Mouse (Mus musculus): ENCODE data around the gene Kansl1. TPM values are rescaled to one million over a fixed set of nuclear protein-coding genes. Genes with fewer than 3 reads are reported as not detected.

Kansl1 gene
- polyA plus RNA-seq, 1 experiment from 2014 or later = 35.4 TPM

- H3K9me3 ChIP-seq (ENCODE audit: control insufficient read depth, low read length) = no peaks in the 10 kb centered on the region
- no peaks in the 10 kb centered on the region for H3K36me3 ChIP-seq (ENCODE audit: control insufficient read depth, insufficient read depth, low read length)
- no peak overlapping the region for H3K4me2 ChIP-seq (ENCODE audit: low read depth, low read length, severe bottlenecking)
- 87% methylated on average over 3 of the region's 3 CpGs for WGBS
- H3K27ac ChIP-seq (ENCODE audit: low read depth, low read length) = no peak overlapping the region
- ATAC-seq (replicated peaks; ENCODE audit: low FRiP score) (no peak), DNase-seq (ENCODE audit: low spot score) (no peak)
- H3K27me3 ChIP-seq (ENCODE audit: control insufficient read depth, insufficient read depth, low read length) = no peaks in the 10 kb centered on the region
- no peak overlapping the region for H3K4me3 ChIP-seq (ENCODE audit: low read depth, low read length)
- no peak overlapping the region for H3K9ac ChIP-seq (ENCODE audit: low read length)
- 0 out of 2 replicates have a peak, but pooled peaks cover 5% of the 10 kb centered on the region for H3K4me1 ChIP-seq (replicated peaks; ENCODE audit: control insufficient read depth, insufficient read depth, low read length)
Measured at GRCm38 (mm10) chr11:104317631-104318030, 151.0 kb downstream of the Kansl1 start.

- DNase-seq (ENCODE audit: low spot score) (no peak), ATAC-seq (replicated peaks; ENCODE audit: low FRiP score) (no peak)
- Histone ChIP-seq H3K9ac (ENCODE audit: low read length) (no peak overlapping the region), H3K4me1 (replicated peaks; ENCODE audit: control insufficient read depth, insufficient read depth, low read length) (0 out of 2 replicates have a peak, but pooled peaks cover 5% of the 10 kb centered on the region), H3K27ac (ENCODE audit: low read depth, low read length) (no peak overlapping the region), H3K4me3 (ENCODE audit: low read depth, low read length) (no peak overlapping the region), H3K36me3 (ENCODE audit: control insufficient read depth, insufficient read depth, low read length) (no peaks in the 10 kb centered on the region), H3K4me2 (ENCODE audit: low read depth, low read length, severe bottlenecking) (no peak overlapping the region), H3K27me3 (ENCODE audit: control insufficient read depth, insufficient read depth, low read length) (no peaks in the 10 kb centered on the region), H3K9me3 (ENCODE audit: control insufficient read depth, low read length) (no peaks in the 10 kb centered on the region)
- WGBS = 79% methylated on average over 16 of the region's 16 CpGs
Measured at GRCm38 (mm10) chr11:104316685-104317400, 151.8 kb downstream of the Kansl1 start.

GRCm38 (mm10) chr11:104315703-104316102 is 153.0 kb downstream of the Kansl1 start:
- H3K27me3 ChIP-seq (ENCODE audit: control insufficient read depth, insufficient read depth, low read length) = no peaks in the 10 kb centered on the region
- H3K4me2 ChIP-seq (ENCODE audit: low read depth, low read length, severe bottlenecking) = no peak overlapping the region
- no peak for ATAC-seq (replicated peaks; ENCODE audit: low FRiP score)
- H3K9me3 ChIP-seq (ENCODE audit: control insufficient read depth, low read length) = no peaks in the 10 kb centered on the region
- H3K4me1 ChIP-seq (replicated peaks; ENCODE audit: control insufficient read depth, insufficient read depth, low read length) = 0 out of 2 replicates have a peak, but pooled peaks cover 5% of the 10 kb centered on the region
- peak; percentile 94 for DNase-seq (ENCODE audit: low spot score)
- WGBS = 5% methylated on average over 6 of the region's 6 CpGs
- no peak overlapping the region for H3K27ac ChIP-seq (ENCODE audit: low read depth, low read length)
- no peak overlapping the region for H3K9ac ChIP-seq (ENCODE audit: low read length)
- H3K4me3 ChIP-seq (ENCODE audit: low read depth, low read length) = no peak overlapping the region
- H3K36me3 ChIP-seq (ENCODE audit: control insufficient read depth, insufficient read depth, low read length) = no peaks in the 10 kb centered on the region

GRCm38 (mm10) chr11:104311643-104312042 is 157.0 kb downstream of the Kansl1 start:
- no peak overlapping the region for H3K27ac ChIP-seq (ENCODE audit: low read depth, low read length)
- no peak overlapping the region for H3K4me3 ChIP-seq (ENCODE audit: low read depth, low read length)
- no peak overlapping the region for H3K4me2 ChIP-seq (ENCODE audit: low read depth, low read length, severe bottlenecking)
- H3K9ac ChIP-seq (ENCODE audit: low read length) = no peak overlapping the region
- no peaks in the 10 kb centered on the region for H3K36me3 ChIP-seq (ENCODE audit: control insufficient read depth, insufficient read depth, low read length)
- ATAC-seq (replicated peaks; ENCODE audit: low FRiP score) = no peak
- WGBS = 75% methylated on average over 7 of the region's 7 CpGs
- H3K27me3 ChIP-seq (ENCODE audit: control insufficient read depth, insufficient read depth, low read length) = peaks cover 4% of the 10 kb centered on the region; the same call in 1 of the 2 replicates
- DNase-seq (ENCODE audit: low spot score) = no peak
- H3K9me3 ChIP-seq (ENCODE audit: control insufficient read depth, low read length) = no peaks in the 10 kb centered on the region
- no peaks in the 10 kb centered on the region for H3K4me1 ChIP-seq (replicated peaks; ENCODE audit: control insufficient read depth, insufficient read depth, low read length)

DNA sequence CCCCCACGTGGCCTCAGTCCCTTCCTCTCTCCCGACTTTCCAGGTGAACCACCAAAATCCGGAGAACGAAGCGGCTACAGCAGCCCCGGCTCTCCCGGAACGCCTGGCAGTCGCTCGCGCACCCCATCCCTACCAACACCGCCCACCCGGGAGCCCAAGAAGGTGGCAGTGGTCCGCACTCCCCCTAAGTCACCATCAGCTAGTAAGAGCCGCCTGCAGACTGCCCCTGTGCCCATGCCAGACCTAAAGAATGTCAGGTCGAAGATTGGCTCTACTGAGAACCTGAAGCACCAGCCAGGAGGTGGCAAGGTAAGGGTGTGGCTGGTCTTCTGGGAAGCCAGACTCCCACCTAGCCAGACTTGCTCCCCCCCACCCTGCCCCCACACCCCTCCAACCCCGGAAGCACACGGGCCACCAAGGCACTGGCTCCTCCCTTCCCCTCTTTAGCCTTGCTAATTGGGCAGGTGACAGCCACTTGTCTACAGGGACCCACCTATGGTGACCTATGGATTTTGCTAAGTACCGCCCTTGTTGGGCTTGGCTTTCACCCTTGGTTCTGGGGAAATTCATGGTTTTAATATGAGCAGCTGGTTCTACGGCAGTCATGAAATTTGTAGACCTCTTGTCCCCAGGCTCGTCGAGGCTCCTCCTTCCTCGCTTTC is 158.3 kb downstream of the Kansl1 start:
- H3K9me3 ChIP-seq (ENCODE audit: control insufficient read depth, low read length) = no peaks in the 10 kb centered on the region
- H3K27ac ChIP-seq (ENCODE audit: low read depth, low read length) = no peak overlapping the region
- no peaks in the 10 kb centered on the region for H3K4me1 ChIP-seq (replicated peaks; ENCODE audit: control insufficient read depth, insufficient read depth, low read length)
- ATAC-seq (replicated peaks; ENCODE audit: low FRiP score) (0 out of 2 replicates have a peak, but pooled peaks have one; percentile 49), DNase-seq (ENCODE audit: low spot score) (no peak)
- H3K4me2 ChIP-seq (ENCODE audit: low read depth, low read length, severe bottlenecking) = no peak overlapping the region
- H3K4me3 ChIP-seq (ENCODE audit: low read depth, low read length) = no peak overlapping the region
- H3K27me3 ChIP-seq (ENCODE audit: control insufficient read depth, insufficient read depth, low read length) = peaks cover 4% of the 10 kb centered on the region; the same call in 1 of the 2 replicates
- no peak overlapping the region; the same call in 1 of the 2 replicates for H3K9ac ChIP-seq (ENCODE audit: low read length)
- WGBS = 17% methylated on average over 23 of the region's 23 CpGs
- H3K36me3 ChIP-seq (ENCODE audit: control insufficient read depth, insufficient read depth, low read length) = no peaks in the 10 kb centered on the region

DNA sequence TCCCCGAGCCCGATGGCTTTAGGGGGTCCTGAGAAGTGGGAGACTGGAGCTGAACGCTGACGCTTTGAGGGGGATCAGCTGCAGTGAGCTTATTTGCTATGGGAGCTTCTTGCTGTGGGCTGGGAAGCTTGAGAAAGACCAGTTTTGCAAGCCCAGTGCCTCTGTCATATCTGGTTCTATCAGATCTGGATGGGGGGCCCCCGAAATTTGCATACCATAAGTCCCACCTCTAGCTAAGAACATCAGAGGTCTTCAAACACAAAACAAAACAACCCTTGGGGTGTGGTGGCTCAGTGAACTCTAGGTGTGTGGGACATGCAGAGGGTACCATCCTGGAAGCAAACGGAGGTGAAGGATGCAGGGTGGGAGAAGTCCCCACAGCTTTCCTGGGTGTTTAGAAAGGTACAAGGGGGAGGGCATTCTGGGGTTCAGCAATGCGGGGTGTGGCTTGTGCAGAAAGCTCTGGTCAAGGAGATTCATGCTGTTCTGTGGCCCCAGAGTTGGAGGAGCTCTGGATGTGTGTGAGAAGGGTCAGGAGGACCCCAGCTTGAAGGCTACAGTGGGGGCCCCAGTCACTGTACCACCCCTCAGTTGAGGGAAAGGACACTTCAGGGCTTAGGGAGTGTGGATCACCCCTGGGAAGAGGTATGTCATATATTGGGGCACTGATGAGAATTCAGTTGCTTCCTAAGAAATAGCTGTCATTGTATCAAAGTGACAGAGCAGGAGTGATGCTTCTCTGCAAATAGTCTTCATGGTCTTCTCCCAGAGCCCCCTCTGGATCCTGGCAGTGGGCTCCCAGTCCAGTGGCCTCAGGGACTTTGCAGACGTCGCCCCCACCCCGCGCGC is 159.1 kb downstream of the Kansl1 start:
- WGBS = 46% methylated on average over 12 of the region's 12 CpGs
- no peaks in the 10 kb centered on the region for H3K9me3 ChIP-seq (ENCODE audit: control insufficient read depth, low read length)
- ATAC-seq (replicated peaks; ENCODE audit: low FRiP score) = no peak
- DNase-seq (ENCODE audit: low spot score) = no peak
- H3K36me3 ChIP-seq (ENCODE audit: control insufficient read depth, insufficient read depth, low read length) = no peaks in the 10 kb centered on the region
- H3K27me3 ChIP-seq (ENCODE audit: control insufficient read depth, insufficient read depth, low read length) = peaks cover 4% of the 10 kb centered on the region; the same call in 1 of the 2 replicates
- H3K27ac ChIP-seq (ENCODE audit: low read depth, low read length) = no peak overlapping the region
- no peaks in the 10 kb centered on the region for H3K4me1 ChIP-seq (replicated peaks; ENCODE audit: control insufficient read depth, insufficient read depth, low read length)
- no peak overlapping the region; the same call in 1 of the 2 replicates for H3K9ac ChIP-seq (ENCODE audit: low read length)
- H3K4me3 ChIP-seq (ENCODE audit: low read depth, low read length) = no peak overlapping the region
- H3K4me2 ChIP-seq (ENCODE audit: low read depth, low read length, severe bottlenecking) = no peak overlapping the region

GRCm38 (mm10) chr11:104307136-104307535 is 161.5 kb downstream of the Kansl1 start:
- no peaks in the 10 kb centered on the region for H3K4me1 ChIP-seq (replicated peaks; ENCODE audit: control insufficient read depth, insufficient read depth, low read length)
- 82% methylated on average over 4 of the region's 4 CpGs for WGBS
- peaks cover 4% of the 10 kb centered on the region; the same call in 1 of the 2 replicates for H3K27me3 ChIP-seq (ENCODE audit: control insufficient read depth, insufficient read depth, low read length)
- H3K27ac ChIP-seq (ENCODE audit: low read depth, low read length) = no peak overlapping the region
- no peak for DNase-seq (ENCODE audit: low spot score)
- no peak overlapping the region for H3K9ac ChIP-seq (ENCODE audit: low read length)
- H3K4me3 ChIP-seq (ENCODE audit: low read depth, low read length) = no peak overlapping the region
- no peak overlapping the region for H3K4me2 ChIP-seq (ENCODE audit: low read depth, low read length, severe bottlenecking)
- H3K9me3 ChIP-seq (ENCODE audit: control insufficient read depth, low read length) = no peaks in the 10 kb centered on the region
- no peak for ATAC-seq (replicated peaks; ENCODE audit: low FRiP score)
- no peaks in the 10 kb centered on the region for H3K36me3 ChIP-seq (ENCODE audit: control insufficient read depth, insufficient read depth, low read length)

- Histone ChIP-seq H3K27ac (ENCODE audit: low read depth, low read length) (no peak overlapping the region), H3K36me3 (ENCODE audit: control insufficient read depth, insufficient read depth, low read length) (no peaks in the 10 kb centered on the region), H3K4me3 (ENCODE audit: low read depth, low read length) (no peak overlapping the region), H3K9ac (ENCODE audit: low read length) (no peak overlapping the region), H3K9me3 (ENCODE audit: control insufficient read depth, low read length) (no peaks in the 10 kb centered on the region), H3K27me3 (ENCODE audit: control insufficient read depth, insufficient read depth, low read length) (peaks cover 4% of the 10 kb centered on the region; the same call in 1 of the 2 replicates), H3K4me2 (ENCODE audit: low read depth, low read length, severe bottlenecking) (no peak overlapping the region), H3K4me1 (replicated peaks; ENCODE audit: control insufficient read depth, insufficient read depth, low read length) (no peaks in the 10 kb centered on the region)
- ATAC-seq (replicated peaks; ENCODE audit: low FRiP score) = no peak
- DNase-seq (ENCODE audit: low spot score) = no peak
- WGBS = 95% methylated on average over 13 of the region's 13 CpGs
Measured at GRCm38 (mm10) chr11:104306483-104306882, 162.2 kb downstream of the Kansl1 start.

Measured in forebrain, embryonic 11.5 days (tissue).